Mouse (Mus musculus) liver, postnatal 0 days (tissue): ENCODE results near the gene Hdac9.

Source experiments
- CTCF ChIP-seq: sonication (generic); IDR thresholded peaks from 2 replicates; pipeline ENCODE4 v1.5.1; 2016; ENCODE audit warnings: antibody characterized with exemption, low read depth
- EP300 ChIP-seq: IDR thresholded peaks from 2 replicates; pipeline ENCODE4 v1.6.1; 2016; ENCODE audit warnings: antibody characterized with exemption, low read depth, mild to moderate bottlenecking

DNA sequence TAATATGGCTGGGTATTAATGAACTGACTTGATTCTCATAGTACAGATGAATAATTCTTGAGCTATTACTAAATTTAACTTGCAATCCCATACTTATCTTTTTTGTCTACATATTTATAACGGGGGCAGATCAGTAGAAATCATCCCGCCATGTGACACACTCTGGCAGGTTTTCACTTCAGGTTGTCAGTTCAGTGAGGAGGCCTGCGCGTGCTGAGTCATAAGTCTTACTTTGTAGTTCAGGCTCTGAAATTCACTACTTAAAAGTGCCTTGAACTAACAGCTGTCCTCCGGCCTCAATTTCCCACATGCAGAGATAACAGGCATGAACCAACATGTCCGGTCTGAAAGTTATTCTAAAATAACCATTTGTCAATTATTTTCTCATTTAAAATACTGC, 239.8 kb downstream of the Hdac9 start:
- TF ChIP-seq CTCF (no peak), EP300 (no peak)
